Mouse (Mus musculus) C2C12 (cell line): ENCODE results near the gene Dock1. TPM values are rescaled to one million over a fixed set of nuclear protein-coding genes. Genes with fewer than 3 reads are reported as not detected.

Source experiments
- H3K27me3 ChIP-seq: one replicate; pipeline ENCODE4 v1.6.1; 2011; ENCODE audit not compliant: control insufficient read depth, insufficient read depth, insufficient read length
- H3K36me3 ChIP-seq: one replicate; pipeline ENCODE4 v1.6.1; 2011; ENCODE audit not compliant: control insufficient read depth, insufficient read depth
- H3K4me3 ChIP-seq: one replicate; pipeline ENCODE4 v1.5.1; 2011; ENCODE audit warnings: mild to moderate bottlenecking, control low read depth; ENCODE audit not compliant: poor library complexity, insufficient read depth, severe bottlenecking
- H3K79me2 ChIP-seq: one replicate; pipeline ENCODE4 v1.6.1; 2011; ENCODE audit not compliant: control insufficient read depth, insufficient read depth
- H3K79me3 ChIP-seq: one replicate; pipeline ENCODE4 v1.6.1; 2011; ENCODE audit warnings: low read depth, control low read depth
- H3ac ChIP-seq: one replicate; pipeline ENCODE3; 2011; ENCODE audit warnings: low read depth; ENCODE audit not compliant: control insufficient read depth, insufficient read length
- CEBPB ChIP-seq: IDR thresholded peaks from one replicate; pipeline ENCODE4 v1.6.1; 2011; ENCODE audit warnings: low read depth, mild to moderate bottlenecking, control low read depth, moderate library complexity
- CTCF ChIP-seq: IDR thresholded peaks from one replicate; pipeline ENCODE4 v1.5.1; 2011; ENCODE audit not compliant: control insufficient read depth, insufficient read depth, insufficient read length
- FOSL1 ChIP-seq: IDR thresholded peaks from one replicate; pipeline ENCODE4 v1.8.0; 2011; ENCODE audit warnings: mild to moderate bottlenecking, low read length; ENCODE audit not compliant: poor library complexity, insufficient read depth, severe bottlenecking
- MAX ChIP-seq: IDR thresholded peaks from one replicate; pipeline ENCODE4 v1.6.1; 2011; ENCODE audit warnings: mild to moderate bottlenecking, control low read depth
- MYOD1 ChIP-seq: IDR thresholded peaks from one replicate; pipeline ENCODE4 v1.6.1; 2011; ENCODE audit warnings: low read depth; ENCODE audit not compliant: control insufficient read depth, insufficient read length
- MYOG ChIP-seq: IDR thresholded peaks from one replicate; pipeline ENCODE4 v1.6.1; 2011; ENCODE audit not compliant: control insufficient read depth, insufficient read length; ENCODE audit errors: extremely low read depth
- USF1 ChIP-seq: IDR thresholded peaks from one replicate; pipeline ENCODE4 v1.6.1; 2011; ENCODE audit warnings: low read depth, mild to moderate bottlenecking, control low read depth, moderate library complexity
- polyA plus RNA-seq: library from polyadenylated mRNA; unstranded; fragments of >200 nt; fragmentation: generic; extraction: Trizol; gene quantifications from one replicate; pipeline ENCODE4 v1.2.1, GENCODE M21; 2012; ENCODE audit warnings: missing spikeins

Dock1 gene
- polyA plus RNA-seq, 1 experiment = 12.1 TPM

- Histone ChIP-seq H3K4me3 (no peak overlapping the region), H3K27me3 (no peaks in the 10 kb centered on the region), H3ac (no peak overlapping the region), H3K79me3 (no peaks in the 10 kb centered on the region), H3K36me3 (no peaks in the 10 kb centered on the region), H3K79me2 (no peaks in the 10 kb centered on the region)
- TF ChIP-seq CEBPB = no peak
- TF ChIP-seq MYOG = no peak
- TF ChIP-seq CTCF = no peak
- no peak for TF ChIP-seq FOSL1
- TF ChIP-seq MAX = no peak
- TF ChIP-seq USF1 = no peak
- no peak for TF ChIP-seq MYOD1
Observed at GRCm38 (mm10) chr7:135054664-135055063, 384.2 kb downstream of the Dock1 start.

DNA sequence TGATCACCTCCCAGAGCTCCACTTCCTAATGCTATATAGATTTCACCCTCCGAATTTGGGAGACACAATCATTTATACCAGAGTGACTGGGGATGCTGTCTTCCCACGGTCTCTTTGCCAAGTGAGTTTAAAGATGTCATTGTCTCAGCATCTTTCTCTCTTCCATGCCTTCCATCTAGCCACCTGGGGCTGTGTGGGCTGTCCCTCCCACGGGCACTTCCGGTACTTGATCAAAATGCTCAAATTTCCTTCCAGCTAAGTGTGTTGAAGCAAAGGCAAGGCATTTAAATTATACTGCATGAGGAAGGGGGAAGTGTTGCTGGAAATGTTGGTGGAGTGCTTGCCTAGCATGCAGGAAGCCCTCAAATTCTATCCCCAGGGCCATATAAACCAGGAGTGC, 388.6 kb downstream of the Dock1 start:
- Histone ChIP-seq H3ac (no peak overlapping the region), H3K79me3 (no peaks in the 10 kb centered on the region), H3K79me2 (no peaks in the 10 kb centered on the region), H3K4me3 (no peak overlapping the region), H3K27me3 (no peaks in the 10 kb centered on the region), H3K36me3 (no peaks in the 10 kb centered on the region)
- TF ChIP-seq USF1 (no peak), FOSL1 (no peak), CTCF (no peak), MYOG (no peak), MAX (no peak), CEBPB (no peak), MYOD1 (no peak)

GRCm38 (mm10) chr7:135059562-135059961, 389.1 kb downstream of the Dock1 start:
- Histone ChIP-seq H3K4me3 (no peak overlapping the region), H3K27me3 (no peaks in the 10 kb centered on the region), H3ac (no peak overlapping the region), H3K79me2 (no peaks in the 10 kb centered on the region), H3K79me3 (no peaks in the 10 kb centered on the region), H3K36me3 (no peaks in the 10 kb centered on the region)
- TF ChIP-seq MYOG (no peak), MAX (no peak), FOSL1 (no peak), MYOD1 (no peak), CEBPB (no peak)

- TF ChIP-seq MAX (no peak), CEBPB (no peak), MYOG (no peak), FOSL1 (no peak), USF1 (no peak), MYOD1 (no peak), CTCF (no peak)
- Histone ChIP-seq H3K4me3 (no peak overlapping the region), H3ac (no peak overlapping the region)
Observed at GRCm38 (mm10) chr7:135063886-135064285, 393.4 kb downstream of the Dock1 start.

GRCm38 (mm10) chr7:135065301-135065700, 394.8 kb downstream of the Dock1 start:
- H3K4me3 ChIP-seq = no peak overlapping the region
- no peaks in the 10 kb centered on the region for H3K79me2 ChIP-seq
- no peak overlapping the region for H3ac ChIP-seq
- no peak for TF ChIP-seq CEBPB
- TF ChIP-seq MAX = no peak
- TF ChIP-seq USF1 = no peak
- TF ChIP-seq CTCF = no peak
- H3K36me3 ChIP-seq = no peaks in the 10 kb centered on the region
- no peaks in the 10 kb centered on the region for H3K27me3 ChIP-seq
- no peaks in the 10 kb centered on the region for H3K79me3 ChIP-seq

More at GRCm38 (mm10) chr7:135063886-135064285, 393.4 kb downstream of the Dock1 start:
- no peaks in the 10 kb centered on the region for H3K79me3 ChIP-seq
- no peaks in the 10 kb centered on the region for H3K27me3 ChIP-seq
- H3K79me2 ChIP-seq = no peaks in the 10 kb centered on the region
- H3K36me3 ChIP-seq = no peaks in the 10 kb centered on the region

GRCm38 (mm10) chr7:135068887-135069286, 398.4 kb downstream of the Dock1 start:
- H3ac ChIP-seq = no peak overlapping the region
- no peaks in the 10 kb centered on the region for H3K36me3 ChIP-seq
- no peaks in the 10 kb centered on the region for H3K79me3 ChIP-seq
- H3K79me2 ChIP-seq = no peaks in the 10 kb centered on the region
- H3K27me3 ChIP-seq = no peaks in the 10 kb centered on the region
- TF ChIP-seq CTCF (no peak), FOSL1 (no peak), CEBPB (no peak), MYOD1 (no peak), USF1 (no peak), MAX (no peak), MYOG (no peak)
- H3K4me3 ChIP-seq = no peak overlapping the region
